8 mouse cellular contexts compared by ENCODE assay signal in genomic region chr11:61955951-61956350, GRCm38 (mm10). TPM values are rescaled to one million over a fixed set of nuclear protein-coding genes. Genes with fewer than 3 reads are reported as not detected.
DNase-seq lines count a peak whose midpoint lies in the region; ATAC-seq and TF ChIP-seq lines count a peak whose summit lies in the region.

No protein-coding gene starts in this region.

- 80% methylated on average over 6 of the region's 6 CpGs for WGBS in heart, embryonic 10.5 days
- WGBS in midbrain, embryonic 10.5 days: 83% methylated on average over 6 of the region's 6 CpGs
- 84% methylated on average over 6 of the region's 6 CpGs for WGBS in midbrain, postnatal 0 days
- 81% methylated on average over 6 of the region's 6 CpGs for WGBS in hindbrain, embryonic 12.5 days
- WGBS in liver, postnatal 0 days (ENCODE audit: insufficient replicate concordance): 79% methylated on average over 6 of the region's 6 CpGs

- ATAC-seq in midbrain, postnatal 0 days (ENCODE audit: low FRiP score): no peak
- no peak for ATAC-seq in hindbrain, embryonic 12.5 days (ENCODE audit: low FRiP score)
- ATAC-seq in liver, postnatal 0 days: no peak

- 0 out of 2 replicates have a peak overlapping the region, but pooled peaks have one; percentile 72 for H3K27ac ChIP-seq in heart, embryonic 10.5 days
- H3K27ac ChIP-seq in midbrain, embryonic 10.5 days (replicated peaks): peak overlapping the region; percentile 67
- H3K27ac ChIP-seq in midbrain, postnatal 0 days (ENCODE audit: low read depth, low read length): no peak overlapping the region
- no peak overlapping the region for H3K27ac ChIP-seq in hindbrain, embryonic 12.5 days
- no peak overlapping the region for H3K27ac ChIP-seq in liver, postnatal 0 days (ENCODE audit: low read depth)

- DNase-seq in heart, embryonic 10.5 days (ENCODE audit: low spot score): no peak
- DNase-seq in heart, adult 18-20 months: no peak
- no peak for DNase-seq in midbrain, embryonic 10.5 days (ENCODE audit: low spot score)
- no peak for DNase-seq in midbrain, postnatal 0 days (ENCODE audit: low spot score)
- DNase-seq in liver, postnatal 0 days: no peak
- DNase-seq in urinary bladder, postnatal 25 days (ENCODE audit: low spot score): no peak
- DNase-seq in urinary bladder, postnatal 36 days (ENCODE audit: low spot score in 2 of 2): no peak

- peak overlapping the region; percentile 79; the same call in 1 of the 2 replicates for H3K4me3 ChIP-seq in heart, embryonic 10.5 days
- H3K4me3 ChIP-seq in midbrain, embryonic 10.5 days: peak overlapping the region; percentile 90; the same call in 1 of the 2 replicates
- no peak overlapping the region for H3K4me3 ChIP-seq in midbrain, postnatal 0 days (ENCODE audit: low read depth, low read length)
- H3K4me3 ChIP-seq in hindbrain, embryonic 12.5 days: no peak overlapping the region
- H3K4me3 ChIP-seq in liver, postnatal 0 days (ENCODE audit: low read depth, low read length): peak overlapping the region; percentile 79; the same call in 1 of the 2 replicates

- no peaks in the 10 kb centered on the region for H3K9me3 ChIP-seq in heart, embryonic 10.5 days
- H3K9me3 ChIP-seq in midbrain, embryonic 10.5 days (replicated peaks): no peaks in the 10 kb centered on the region
- H3K9me3 ChIP-seq in midbrain, postnatal 0 days (ENCODE audit: low read length): no peaks in the 10 kb centered on the region
- no peaks in the 10 kb centered on the region for H3K9me3 ChIP-seq in hindbrain, embryonic 12.5 days (replicated peaks)
- no peaks in the 10 kb centered on the region for H3K9me3 ChIP-seq in liver, postnatal 0 days (ENCODE audit: low read length)

- H3K36me3 ChIP-seq in heart, embryonic 10.5 days: no peaks in the 10 kb centered on the region
- H3K36me3 ChIP-seq in midbrain, embryonic 10.5 days: no peaks in the 10 kb centered on the region
- H3K36me3 ChIP-seq in midbrain, postnatal 0 days (ENCODE audit: insufficient read depth, low read length): no peaks in the 10 kb centered on the region
- no peaks in the 10 kb centered on the region for H3K36me3 ChIP-seq in hindbrain, embryonic 12.5 days
- no peaks in the 10 kb centered on the region for H3K36me3 ChIP-seq in liver, postnatal 0 days (replicated peaks; ENCODE audit: insufficient read depth, low read length)

- H3K27me3 ChIP-seq in heart, embryonic 10.5 days (ENCODE audit: insufficient read depth, poor library complexity, severe bottlenecking): peaks cover 25% of the 10 kb centered on the region
- peaks cover 34% of the 10 kb centered on the region for H3K27me3 ChIP-seq in midbrain, embryonic 10.5 days (ENCODE audit: low read depth, poor library complexity, severe bottlenecking)
- no peaks in the 10 kb centered on the region for H3K27me3 ChIP-seq in midbrain, postnatal 0 days (ENCODE audit: insufficient read depth, low read length)
- peaks cover 25% of the 10 kb centered on the region for H3K27me3 ChIP-seq in hindbrain, embryonic 12.5 days
- peaks cover 19% of the 10 kb centered on the region for H3K27me3 ChIP-seq in liver, postnatal 0 days (ENCODE audit: insufficient read depth, low read length)

- no peak overlapping the region for H3K4me2 ChIP-seq in midbrain, postnatal 0 days (ENCODE audit: low read depth, low read length, poor library complexity, severe bottlenecking)
- H3K4me2 ChIP-seq in hindbrain, embryonic 12.5 days (replicated peaks): peak overlapping the region; percentile 100; the same call in 1 of the 2 replicates
- H3K4me2 ChIP-seq in liver, postnatal 0 days (ENCODE audit: low read depth, low read length): peak overlapping the region; percentile 78; the same call in 1 of the 2 replicates

- peaks cover 9% of the 10 kb centered on the region for H3K4me1 ChIP-seq in heart, embryonic 10.5 days
- H3K4me1 ChIP-seq in midbrain, embryonic 10.5 days: peaks cover 10% of the 10 kb centered on the region
- no peaks in the 10 kb centered on the region for H3K4me1 ChIP-seq in midbrain, postnatal 0 days (ENCODE audit: insufficient read depth, low read length)
- H3K4me1 ChIP-seq in hindbrain, embryonic 12.5 days: no peaks in the 10 kb centered on the region
- H3K4me1 ChIP-seq in liver, postnatal 0 days (ENCODE audit: insufficient read depth): peaks cover 2% of the 10 kb centered on the region; the same call in 1 of the 2 replicates

- no peak overlapping the region for H3K9ac ChIP-seq in midbrain, postnatal 0 days (replicated peaks; ENCODE audit: low read length, poor library complexity, severe bottlenecking)
- H3K9ac ChIP-seq in hindbrain, embryonic 12.5 days: no peak overlapping the region
- no peak overlapping the region for H3K9ac ChIP-seq in liver, postnatal 0 days (replicated peaks)

- TF ChIP-seq EP300 in liver, postnatal 0 days (IDR thresholded peaks at IDR 0.05; ENCODE audit: low read depth): no peak

- no peak for TF ChIP-seq CTCF in midbrain, postnatal 0 days (IDR thresholded peaks at IDR 0.05)
- no peak for TF ChIP-seq CTCF in liver, postnatal 0 days (IDR thresholded peaks at IDR 0.05; ENCODE audit: low read depth)

RNA-seq across cellular contexts. Expression of gene Specc1, which starts 0.6 kb away (rescaled TPM):
- 9.2 and 10.5 TPM in 2 replicates for polyA plus RNA-seq in heart, embryonic 10.5 days (2016; fragmentation: Nextera tagmentation; extraction: Ambion mirVana)
- 1 to 10 TPM; 4.7 to 6.1 TPM for total RNA-seq in heart, adult 18-20 months (2021)
- 10.1 and 13.3 TPM in 2 replicates for polyA plus RNA-seq in midbrain, embryonic 10.5 days (2016; fragmentation: Nextera tagmentation; extraction: Ambion mirVana)
- total RNA-seq in midbrain, postnatal 0 days (2014; rRNA removed): 25.0 and 27.5 TPM in 2 replicates
- 11.6 and 12.8 TPM in 2 replicates for polyA plus RNA-seq in midbrain, postnatal 0 days (2015; fragmentation: Nextera tagmentation; extraction: Ambion mirVana)
- polyA plus RNA-seq in hindbrain, embryonic 12.5 days (2016; fragmentation: Nextera tagmentation; extraction: Ambion mirVana): 15.7 and 16.5 TPM in 2 replicates
- polyA plus RNA-seq in liver, postnatal 0 days (2015; fragmentation: Nextera tagmentation; extraction: Ambion mirVana): 19.1 and 20.7 TPM in 2 replicates

RNA-seq across cellular contexts. Expression of gene Akap10, which starts 25.9 kb away (rescaled TPM):
- polyA plus RNA-seq in heart, embryonic 10.5 days (2016; fragmentation: Nextera tagmentation; extraction: Ambion mirVana): 17.3 and 17.9 TPM in 2 replicates
- 10 to 100 TPM; 13.9 to 15.1 TPM for total RNA-seq in heart, adult 18-20 months (2021)
- 13.7 and 14.7 TPM in 2 replicates for polyA plus RNA-seq in midbrain, embryonic 10.5 days (2016; fragmentation: Nextera tagmentation; extraction: Ambion mirVana)
- total RNA-seq in midbrain, postnatal 0 days (2014; rRNA removed): 16.7 and 24.5 TPM in 2 replicates
- 5.9 and 6.3 TPM in 2 replicates for polyA plus RNA-seq in midbrain, postnatal 0 days (2015; fragmentation: Nextera tagmentation; extraction: Ambion mirVana)
- 18.9 and 19.7 TPM in 2 replicates for polyA plus RNA-seq in hindbrain, embryonic 12.5 days (2016; fragmentation: Nextera tagmentation; extraction: Ambion mirVana)
- polyA plus RNA-seq in liver, postnatal 0 days (2015; fragmentation: Nextera tagmentation; extraction: Ambion mirVana): 4.2 and 4.9 TPM in 2 replicates

Comparison
In these comparisons a context has a peak if more than half of its experiments do, and no peak if none do; other contexts are left out.
1. H3K27ac ChIP-seq: peak in heart, embryonic 10.5 days (single experiment) and midbrain, embryonic 10.5 days (single experiment); none in midbrain, postnatal 0 days (single experiment), hindbrain, embryonic 12.5 days (single experiment) and liver, postnatal 0 days (single experiment).
2. H3K4me3 ChIP-seq: peak in heart, embryonic 10.5 days (single experiment), midbrain, embryonic 10.5 days (single experiment) and liver, postnatal 0 days (single experiment); none in midbrain, postnatal 0 days (single experiment) and hindbrain, embryonic 12.5 days (single experiment).